Mouse (Mus musculus) T-cell, adult 2 months (primary cell): Measurements from ENCODE around the gene Psme3.
"Not testable (repeated sequence)": the region's sequence is repeated elsewhere in the genome, so short reads cannot be mapped to it uniquely, and the experiment has no call there.

Experiments
- DNase-seq: peaks from one replicate; pipeline ENCODE4 v3.0.0; 2022; ENCODE audit warnings: low spot score

The Psme3 gene

GRCm38 (mm10) chr11:101312150-101312549 lies 3.9 kb upstream of the Psme3 start:
- DNase-seq, result no peak

DNA sequence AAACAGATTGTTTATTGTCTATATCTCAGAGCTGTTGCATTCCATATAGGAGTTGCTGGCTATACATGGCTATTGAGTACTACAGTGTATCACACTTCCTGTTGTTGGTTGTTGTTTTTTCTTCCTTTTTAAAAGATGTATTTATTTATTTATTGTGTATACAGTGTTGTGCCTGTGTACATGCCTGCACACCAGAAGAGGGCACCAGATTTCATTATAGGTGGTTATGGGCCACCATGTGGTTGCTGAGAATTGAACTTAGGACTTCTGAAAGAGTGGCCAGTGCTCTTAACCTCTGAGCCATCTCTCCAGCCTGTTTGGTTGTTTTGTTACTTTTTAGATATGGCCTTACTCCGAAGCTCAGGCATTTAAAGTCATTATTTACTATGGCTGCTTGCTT lies 1.4 kb upstream of the Psme3 start:
- no peak for DNase-seq

DNA sequence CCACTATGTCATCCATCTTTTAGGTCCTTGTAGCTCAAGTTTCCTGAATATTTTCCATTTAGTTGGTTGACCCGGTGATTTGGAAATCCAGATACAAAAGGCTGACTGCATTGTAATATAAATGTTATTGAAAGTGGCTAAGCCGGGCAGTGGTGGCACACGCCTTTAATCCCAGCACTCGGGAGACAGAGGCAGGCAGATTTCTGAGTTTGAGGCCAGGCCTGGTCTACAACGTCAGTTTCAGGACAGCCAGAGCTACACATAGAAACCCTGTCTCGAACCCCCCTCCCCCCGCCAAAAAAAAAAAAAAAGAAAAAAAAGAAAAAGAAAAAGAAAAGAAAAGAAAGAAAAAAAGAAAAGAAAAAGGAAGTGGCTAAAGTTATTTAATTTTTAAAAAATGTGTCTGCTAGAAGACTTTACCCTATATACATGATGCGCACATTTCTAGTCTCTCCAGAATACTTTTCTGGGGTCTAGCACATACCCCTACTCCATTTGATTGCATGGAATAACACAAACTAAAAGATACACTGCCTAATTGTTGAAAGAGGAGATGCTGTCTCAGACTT lies 847 bp upstream of the Psme3 start:
- no peak for DNase-seq

DNA sequence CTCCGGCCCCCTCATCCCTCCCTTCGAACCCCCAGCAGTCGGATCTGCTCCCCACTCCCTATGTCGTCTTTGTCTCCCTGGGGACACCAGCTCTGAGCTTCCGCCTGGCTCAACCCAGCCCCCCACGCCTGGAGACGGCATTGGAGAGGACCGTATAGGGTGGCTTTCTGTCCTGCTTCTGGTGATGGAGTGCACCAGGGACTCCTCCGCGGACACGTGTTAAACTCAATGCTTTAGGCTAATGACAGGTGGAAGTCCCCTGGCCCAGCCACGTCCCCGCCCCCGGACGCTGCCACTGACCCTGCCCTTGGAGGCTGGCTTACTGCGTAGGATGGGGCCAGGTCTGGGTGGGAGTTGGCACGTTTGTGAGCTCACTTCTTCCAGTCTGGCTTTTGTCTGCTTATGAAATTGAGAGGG lies 496 bp downstream of the Psme3 start:
- DNase-seq, result peak; percentile 28

DNA sequence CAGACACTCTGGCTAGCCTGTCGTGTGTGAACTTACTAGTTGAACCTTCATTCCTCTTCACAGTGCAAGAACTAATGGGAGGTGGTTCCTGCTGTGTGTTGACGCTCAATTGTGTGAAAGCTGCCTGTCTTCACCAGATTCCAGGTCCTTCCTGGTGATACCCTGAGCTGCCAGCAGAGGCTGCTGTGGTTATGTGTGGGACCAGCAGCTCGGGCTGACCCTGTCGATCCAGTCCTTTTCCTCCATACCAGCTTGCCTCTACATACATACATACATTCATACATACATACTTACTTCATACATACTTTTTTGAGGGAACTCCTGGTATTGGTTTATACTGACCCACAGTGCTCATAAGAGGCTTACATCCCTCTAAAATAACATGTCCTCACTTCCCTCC lies 7.6 kb downstream of the Psme3 start:
- DNase-seq, result peak; percentile 9

- DNase-seq, result no peak
Observed at GRCm38 (mm10) chr11:101324763-101325162, 8.8 kb downstream of the Psme3 start, which contains the start of gene Aoc2. TSS of gene Aoc2 (plus strand) at chr11:101325063.

DNA sequence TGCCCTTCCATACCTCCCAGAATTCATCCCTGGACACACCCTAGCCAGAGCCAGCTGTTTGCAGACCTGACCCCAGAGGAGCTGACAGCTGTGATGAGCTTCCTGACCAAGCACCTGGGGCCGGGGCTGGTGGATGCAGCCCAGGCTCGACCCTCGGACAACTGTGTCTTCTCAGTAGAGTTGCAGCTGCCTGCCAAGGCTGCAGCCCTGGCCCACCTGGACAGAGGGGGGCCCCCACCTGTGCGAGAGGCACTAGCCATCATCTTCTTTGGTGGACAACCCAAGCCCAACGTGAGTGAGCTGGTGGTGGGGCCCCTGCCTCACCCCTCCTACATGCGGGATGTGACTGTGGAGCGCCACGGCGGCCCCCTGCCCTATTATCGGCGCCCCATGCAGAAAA lies 9.2 kb downstream of the Psme3 start:
- DNase-seq, result not testable (repeated sequence)

DNA sequence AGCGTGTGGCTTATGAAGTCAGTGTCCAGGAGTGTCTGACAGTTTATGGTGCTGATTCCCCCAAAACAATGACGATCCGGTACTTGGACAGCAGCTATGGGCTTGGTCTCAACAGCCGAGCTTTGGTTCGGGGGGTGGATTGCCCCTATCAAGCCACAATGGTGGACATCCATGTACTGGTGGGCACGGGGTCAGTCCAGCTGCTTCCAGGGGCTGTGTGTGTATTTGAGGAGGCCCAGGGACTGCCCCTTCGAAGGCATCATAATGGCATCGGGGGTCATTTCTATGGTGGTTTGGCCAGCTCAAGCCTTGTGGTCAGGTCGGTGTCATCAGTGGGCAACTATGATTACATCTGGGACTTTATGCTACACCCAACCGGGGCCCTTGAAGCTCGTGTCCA lies 10.1 kb downstream of the Psme3 start:
- no peak for DNase-seq

GRCm38 (mm10) chr11:101327311-101327710 lies 11.3 kb downstream of the Psme3 start:
- no peak for DNase-seq

DNA sequence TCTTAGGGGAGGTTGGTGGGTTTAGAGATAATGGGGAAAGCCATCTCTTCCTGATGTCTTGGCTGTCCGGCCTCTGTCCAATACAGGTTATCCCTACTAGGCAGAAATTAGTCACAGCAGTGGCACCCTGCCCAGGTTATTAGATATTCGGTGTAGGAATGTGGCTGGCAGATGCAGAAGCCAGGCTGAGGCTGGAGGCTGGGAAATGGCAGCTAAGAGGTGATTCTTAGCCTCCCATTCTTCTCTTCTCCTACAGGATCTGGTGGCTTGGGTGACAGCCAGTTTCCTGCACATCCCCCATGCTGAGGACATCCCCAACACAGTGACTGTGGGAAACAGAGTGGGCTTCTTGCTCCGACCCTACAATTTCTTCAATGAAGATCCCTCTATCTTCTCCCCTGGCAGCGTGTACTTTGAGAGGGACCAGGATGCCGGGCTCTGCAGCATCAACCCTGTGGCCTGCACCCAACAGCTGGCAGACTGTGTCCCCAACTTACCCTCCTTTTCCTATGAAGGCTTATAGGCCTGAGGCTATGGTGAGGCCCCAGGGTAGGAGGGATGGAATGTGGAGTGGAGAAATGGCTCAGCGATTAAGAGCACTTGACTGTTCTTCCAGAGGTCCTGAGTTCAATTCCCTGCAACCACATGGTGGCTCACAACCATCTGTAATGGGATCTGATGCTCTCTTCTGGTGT lies 13.1 kb downstream of the Psme3 start:
- no peak for DNase-seq

DNA sequence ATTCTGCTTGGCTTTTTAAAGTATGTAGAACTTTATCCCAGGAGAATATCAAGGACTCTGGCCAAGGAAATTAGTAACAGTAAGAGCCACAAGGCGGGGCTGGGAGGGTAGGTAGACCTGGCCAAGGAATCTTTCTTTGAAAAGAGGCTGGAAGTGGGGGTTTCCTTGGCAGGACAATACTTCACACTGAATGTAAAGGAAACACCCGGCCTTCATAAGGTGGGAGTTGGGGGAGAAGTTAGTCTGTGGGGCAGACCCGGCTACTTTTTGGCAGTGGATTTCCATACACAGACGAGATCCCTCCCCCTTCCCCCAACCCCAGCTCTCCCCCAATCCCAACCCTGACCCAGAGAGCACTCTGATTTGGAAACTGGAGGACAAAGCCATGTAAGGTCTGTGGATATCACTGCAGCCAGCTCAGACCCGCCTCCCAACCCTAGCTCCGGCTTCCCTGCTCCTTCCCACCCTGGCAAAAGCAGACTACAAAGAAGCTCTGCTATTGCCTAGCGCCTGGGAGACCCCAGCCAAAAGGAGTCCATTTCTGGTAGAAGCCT lies 14.4 kb downstream of the Psme3 start, which contains the start of gene Aoc3:
Gene Aoc3 (plus strand): TSS at position 235 of the 554 bp plus-strand sequence.
- no peak for DNase-seq

- DNase-seq, result not testable (repeated sequence)
Observed at GRCm38 (mm10) chr11:101330961-101331360, 14.9 kb downstream of the Psme3 start.

GRCm38 (mm10) chr11:101332537-101332936 lies 16.5 kb downstream of the Psme3 start:
- DNase-seq, result no peak

- DNase-seq, result no peak
Observed at GRCm38 (mm10) chr11:101334023-101334422, 18.0 kb downstream of the Psme3 start.

- no peak for DNase-seq
Observed at GRCm38 (mm10) chr11:101334516-101334915, 18.5 kb downstream of the Psme3 start.

DNA sequence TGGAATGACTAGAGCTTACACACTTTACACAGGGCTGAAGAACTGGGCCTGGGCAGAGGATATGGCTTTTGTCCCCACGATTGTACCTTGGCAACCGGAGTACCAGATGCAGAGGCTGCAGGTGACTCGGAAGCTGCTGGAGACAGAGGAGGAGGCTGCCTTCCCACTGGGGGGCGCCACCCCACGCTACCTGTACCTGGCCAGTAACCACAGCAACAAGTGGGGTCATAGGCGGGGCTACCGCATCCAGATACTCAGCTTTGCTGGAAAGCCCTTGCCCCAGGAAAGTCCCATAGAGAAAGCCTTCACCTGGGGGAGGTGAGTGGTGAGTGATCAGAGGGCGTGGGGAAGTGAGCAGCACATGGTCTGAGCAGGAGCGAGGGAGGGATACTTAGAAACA lies 19.7 kb downstream of the Psme3 start:
- no peak for DNase-seq

- no peak for DNase-seq
Observed at GRCm38 (mm10) chr11:101338123-101338760, 22.2 kb downstream of the Psme3 start.

- DNase-seq, result no peak
Observed at GRCm38 (mm10) chr11:101347083-101347775, 31.2 kb downstream of the Psme3 start.

- DNase-seq, result no peak
Observed at GRCm38 (mm10) chr11:101348774-101349173, 32.8 kb downstream of the Psme3 start.

DNA sequence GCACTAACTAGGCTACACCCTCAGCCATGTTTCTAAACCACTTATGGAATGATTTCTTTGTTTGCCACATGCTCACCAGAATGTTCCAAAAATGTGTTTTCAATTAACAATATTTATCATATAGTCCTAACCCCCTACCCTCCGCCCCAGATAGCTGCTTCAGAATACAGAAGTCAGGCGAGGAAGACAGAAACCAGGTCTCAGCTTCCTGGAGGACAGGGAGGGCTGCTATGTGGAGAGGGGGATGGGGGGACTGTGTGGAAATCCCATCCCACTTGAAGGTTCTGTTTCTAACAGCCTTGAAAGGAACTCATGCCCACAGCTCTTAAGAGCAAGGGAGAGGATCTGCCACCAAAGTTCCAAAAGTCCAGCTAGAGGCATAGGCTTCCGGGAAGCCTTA lies 33.2 kb downstream of the Psme3 start:
- no peak for DNase-seq

DNA sequence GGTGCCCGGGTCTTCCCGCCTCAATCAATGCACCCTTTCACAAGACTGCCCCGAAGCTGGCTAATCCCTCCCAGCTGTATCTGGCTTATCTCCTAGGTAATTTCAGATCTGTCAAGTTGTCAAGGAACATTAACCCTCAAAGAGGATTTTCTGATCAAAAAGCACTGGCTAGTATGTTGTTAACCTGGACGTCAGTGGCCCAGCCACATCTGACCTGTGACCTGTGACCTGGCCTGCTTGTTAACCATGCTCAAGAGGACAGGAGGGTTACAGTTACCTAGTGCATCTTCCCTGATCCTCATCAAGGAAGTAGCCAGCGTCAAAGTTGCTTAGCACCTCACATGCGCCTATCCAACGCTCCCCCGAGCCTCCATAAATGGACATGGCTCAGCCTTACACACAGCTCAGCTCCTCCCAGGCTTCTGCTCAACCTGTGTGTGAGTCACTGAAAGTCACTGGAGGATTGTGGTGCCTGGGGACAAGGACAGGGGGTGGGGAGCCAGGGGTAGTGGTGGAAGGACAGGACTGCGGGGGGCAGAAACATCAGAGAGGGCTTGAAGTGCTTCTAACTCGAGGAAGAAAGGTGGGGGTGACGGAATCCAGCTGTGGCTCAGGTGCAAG lies 35.2 kb downstream of the Psme3 start:
- DNase-seq, result no peak

- no peak for DNase-seq
Observed at GRCm38 (mm10) chr11:101351721-101352111, 35.7 kb downstream of the Psme3 start.
